Mouse (Mus musculus) lung, embryonic 16.5 days (tissue): Measurements from ENCODE around the gene Cyp4a12a. TPM values are rescaled to one million over a fixed set of nuclear protein-coding genes. Genes with fewer than 3 reads are reported as not detected.
A peak's percentile ranks its signal among the peaks of the same experiment; 100 is the strongest.
"Not testable (repeated sequence)": the region's sequence is repeated elsewhere in the genome, so short reads cannot be mapped to it uniquely, and the experiment has no call there.

Experiments used
- ATAC-seq: fragments of 200-750 bp; cut with Nextera tagmentation; 2 replicates; pipeline ENCODE4 v1.8.0; 2017; ENCODE audit warnings: low read depth, mild to moderate bottlenecking, moderate library complexity
- H3K27ac ChIP-seq: fragments of 300-500 bp; sonication (generic); 2 replicates; pipeline ENCODE4 v1.5.1; 2014; ENCODE audit warnings: mild to moderate bottlenecking, control low read depth, low read length
- H3K27me3 ChIP-seq: fragments of 300-500 bp; sonication (generic); 2 replicates; pipeline ENCODE4 v1.6.1; 2014; ENCODE audit warnings: low read depth, low read length, mixed read lengths; ENCODE audit not compliant: control insufficient read depth, insufficient read depth
- H3K36me3 ChIP-seq: fragments of 300-500 bp; sonication (generic); 2 replicates; pipeline ENCODE4 v1.6.1; 2014; ENCODE audit warnings: low read length; ENCODE audit not compliant: control insufficient read depth, insufficient read depth
- H3K4me1 ChIP-seq: fragments of 300-500 bp; sonication (generic); replicated peaks from 2 replicates; pipeline ENCODE4 v1.6.1; 2014; ENCODE audit warnings: low read length, mixed read lengths; ENCODE audit not compliant: control insufficient read depth, insufficient read depth
- H3K4me2 ChIP-seq: fragments of 300-500 bp; sonication (generic); 2 replicates; pipeline ENCODE4 v1.6.1; 2014; ENCODE audit warnings: low read depth, low read length, control low read depth
- H3K4me3 ChIP-seq: fragments of 300-500 bp; sonication (generic); 2 replicates; pipeline ENCODE4 v1.5.1; 2014; ENCODE audit warnings: mild to moderate bottlenecking, low read length, control low read depth
- H3K9ac ChIP-seq: fragments of 300-500 bp; sonication (generic); 2 replicates; pipeline ENCODE4 v1.6.1; 2014; ENCODE audit warnings: low read length, control low read depth
- H3K9me3 ChIP-seq: fragments of 300-500 bp; sonication (generic); 2 replicates; pipeline ENCODE4 v1.6.1; 2016; ENCODE audit warnings: low read length; ENCODE audit not compliant: control insufficient read depth
- WGBS: fragments of 180-500 bp; shearing (Covaris S2); extraction: QIAGEN DNeasy Blood & Tissue Kit; methylation state at CpG from one replicate; pipeline ENCODE4 v1.1.7; 2014; 5-methylcytosine and 5-hydroxymethylcytosine counted together
- polyA plus RNA-seq: library from polyadenylated mRNA; unstranded; fragments of >200 nt; fragmentation: Nextera tagmentation; extraction: Ambion mirVana; gene quantifications from 2 replicates; pipeline ENCODE4 v1.2.1, GENCODE M21; 2015

Gene Cyp4a12a
- polyA plus RNA-seq: not detected in 2 replicates

- not testable (repeated sequence) for H3K27ac ChIP-seq, ATAC-seq, H3K27me3 ChIP-seq, H3K4me2 ChIP-seq, H3K9ac ChIP-seq, H3K9me3 ChIP-seq, H3K4me3 ChIP-seq, H3K4me1 ChIP-seq, H3K36me3 ChIP-seq
Measured at GRCm38 (mm10) chr4:115298746-115299145, at the start of gene Cyp4a12a. Cyp4a12a (plus strand) TSS chr4:115299046.

DNA sequence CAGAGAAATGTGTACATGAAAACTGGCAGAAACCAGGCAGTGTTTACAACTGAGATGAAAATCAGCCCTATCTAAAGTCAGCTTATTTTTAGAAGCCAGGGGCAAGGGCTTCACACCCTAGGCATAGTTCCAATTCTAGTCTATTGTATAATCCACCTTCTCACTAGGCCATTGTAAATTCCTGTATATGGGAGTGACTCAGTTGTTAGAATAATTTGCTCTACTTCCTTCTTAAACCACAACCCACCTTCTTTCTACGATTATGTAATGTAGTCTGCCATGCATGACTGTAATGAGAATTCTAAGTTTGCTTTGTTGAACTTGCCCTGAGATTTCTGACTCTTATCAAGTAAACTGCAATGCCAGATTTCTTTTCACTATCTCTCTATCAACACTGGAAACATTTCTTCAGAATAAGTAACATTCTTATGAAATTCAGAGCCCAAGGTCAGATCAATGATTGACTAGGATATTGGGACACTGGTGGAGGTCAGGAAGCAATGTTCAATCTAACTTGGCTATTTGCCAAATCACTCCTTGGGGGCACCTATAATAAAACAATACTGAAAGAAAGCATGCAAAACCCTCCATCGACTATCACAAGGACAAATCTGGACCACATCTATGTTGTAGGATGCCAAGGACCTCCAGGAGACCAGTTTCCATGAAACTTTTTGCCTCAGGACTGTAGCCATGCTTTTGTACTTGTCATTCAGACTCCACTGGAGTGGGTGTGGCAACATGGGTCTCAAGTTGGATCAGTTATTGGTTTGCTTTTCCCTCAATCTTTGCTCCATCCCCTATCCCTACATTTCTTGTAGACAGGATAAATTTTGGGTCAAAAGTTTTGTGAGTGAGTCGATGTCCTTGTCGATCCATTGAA is 33.9 kb upstream of the Cyp4a12a start:
- not testable (repeated sequence) for H3K27ac ChIP-seq, ATAC-seq, H3K27me3 ChIP-seq, H3K9ac ChIP-seq, H3K4me1 ChIP-seq, H3K9me3 ChIP-seq, H3K4me2 ChIP-seq, H3K4me3 ChIP-seq, H3K36me3 ChIP-seq
- 75% methylated on average over 3 of the region's 4 CpGs for WGBS

- not testable (repeated sequence) for ATAC-seq, H3K4me2 ChIP-seq, H3K27ac ChIP-seq, H3K4me3 ChIP-seq, H3K36me3 ChIP-seq, H3K4me1 ChIP-seq, H3K27me3 ChIP-seq, H3K9me3 ChIP-seq, H3K9ac ChIP-seq
- 74% methylated on average over 2 of the region's 3 CpGs for WGBS
Measured at GRCm38 (mm10) chr4:115278215-115278982, 20.4 kb upstream of the Cyp4a12a start.

DNA sequence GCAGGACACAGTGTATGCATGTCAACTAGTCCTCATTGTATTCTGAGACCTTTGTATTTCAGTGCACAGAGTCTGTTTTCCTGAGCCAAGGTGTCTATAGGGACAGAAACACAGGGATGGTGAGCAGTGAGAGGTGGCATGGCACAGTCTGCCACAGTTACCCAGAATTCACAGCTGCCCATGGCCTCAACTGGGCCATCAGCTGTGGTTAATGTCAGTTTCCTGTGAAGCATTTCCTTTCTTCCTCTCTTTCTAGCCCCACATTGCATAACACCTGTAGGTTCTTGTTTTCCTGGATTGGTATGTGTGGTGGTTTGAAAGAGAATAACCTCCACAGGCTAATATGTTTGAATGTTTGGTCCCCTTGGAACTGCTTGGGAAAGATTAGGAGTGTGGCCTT is 18.5 kb upstream of the Cyp4a12a start:
- H3K9ac ChIP-seq: no peak overlapping the region
- H3K4me2 ChIP-seq: no peak overlapping the region; the same call in 1 of the 2 replicates
- no peak for ATAC-seq
- no peak overlapping the region for H3K4me3 ChIP-seq
- no peaks in the 10 kb centered on the region for H3K36me3 ChIP-seq
- H3K27ac ChIP-seq: no peak overlapping the region
- no peaks in the 10 kb centered on the region for H3K9me3 ChIP-seq
- no peaks in the 10 kb centered on the region for H3K4me1 ChIP-seq
- no peaks in the 10 kb centered on the region for H3K27me3 ChIP-seq

DNA sequence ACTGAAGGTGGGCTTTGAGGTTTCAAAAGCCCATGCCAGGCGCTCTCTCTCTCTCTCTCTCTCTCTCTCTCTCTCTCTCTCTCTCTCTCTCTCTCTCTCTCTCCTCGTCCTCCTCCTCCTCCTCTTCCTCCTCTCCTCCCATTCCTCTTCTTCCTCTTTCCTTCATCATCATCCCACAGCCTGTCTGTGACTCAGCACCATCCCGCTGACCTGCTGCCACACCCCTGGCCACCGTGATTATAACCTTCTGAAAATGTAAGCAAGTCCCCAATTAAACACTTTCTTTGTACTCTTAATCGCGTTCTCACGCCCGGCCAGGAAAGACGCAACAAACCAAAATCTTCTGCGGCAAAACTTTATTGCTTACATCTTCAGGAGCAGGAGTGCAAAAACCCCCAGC is 18.1 kb upstream of the Cyp4a12a start:
- not testable (repeated sequence) for H3K9me3 ChIP-seq, H3K36me3 ChIP-seq, H3K27me3 ChIP-seq, H3K9ac ChIP-seq, H3K27ac ChIP-seq, ATAC-seq, H3K4me1 ChIP-seq
- peak overlapping the region; percentile 52 for H3K4me2 ChIP-seq
- WGBS: 20% methylated on average over 10 of the region's 10 CpGs
- H3K4me3 ChIP-seq: peak overlapping the region; percentile 35

DNA sequence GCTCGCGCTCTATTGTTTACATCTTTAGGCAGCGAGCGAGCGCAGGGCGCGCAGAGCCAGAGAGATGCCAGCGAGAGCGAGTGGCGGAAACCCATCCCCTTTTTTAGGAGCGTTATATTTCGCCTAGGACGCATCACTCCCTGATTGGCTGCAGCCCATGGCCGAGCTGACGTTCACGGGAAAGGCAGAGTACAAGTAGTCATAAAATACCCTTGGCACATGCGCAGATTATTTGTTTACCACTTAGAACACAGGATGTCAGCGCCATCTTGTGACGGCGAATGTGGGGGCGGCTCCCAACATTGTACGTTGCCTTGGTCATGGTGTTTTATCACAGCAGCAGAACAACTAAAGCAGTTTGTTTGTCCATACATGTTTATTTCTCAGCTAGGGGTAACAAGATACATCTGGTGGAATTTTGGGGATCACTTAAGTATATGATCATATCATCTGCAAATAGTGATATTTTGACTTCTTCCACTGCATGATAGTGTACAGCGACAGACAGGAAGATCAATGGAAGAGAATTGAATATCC is 17.5 kb upstream of the Cyp4a12a start:
- peak overlapping the region; percentile 52 for H3K4me2 ChIP-seq
- H3K36me3 ChIP-seq, H3K4me1 ChIP-seq, H3K9ac ChIP-seq, H3K27me3 ChIP-seq, H3K27ac ChIP-seq, ATAC-seq, H3K9me3 ChIP-seq: not testable (repeated sequence)
- 16% methylated on average over 17 of the region's 23 CpGs for WGBS
- peak overlapping the region; percentile 35 for H3K4me3 ChIP-seq

DNA sequence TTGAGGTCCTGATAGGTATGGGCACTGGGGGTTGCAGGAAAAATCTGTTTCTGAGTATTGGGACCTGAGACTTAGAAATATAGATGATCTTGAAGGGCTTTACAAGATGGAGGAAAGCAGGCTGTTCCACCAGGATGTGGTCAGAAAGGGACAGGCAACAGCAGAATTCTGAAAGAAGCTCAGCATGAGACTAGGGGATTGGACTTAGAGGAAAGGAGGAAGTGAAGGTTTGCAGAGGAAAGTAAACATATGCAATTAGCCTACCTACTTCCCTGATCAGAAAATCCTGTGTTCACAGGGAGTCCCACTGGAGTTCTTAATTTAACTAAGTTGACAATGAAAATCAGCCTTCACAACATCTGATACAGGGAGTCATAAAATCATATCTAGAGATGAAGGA is 26.9 kb downstream of the Cyp4a12a start:
- not testable (repeated sequence) for H3K4me1 ChIP-seq, ATAC-seq, H3K9ac ChIP-seq, H3K9me3 ChIP-seq, H3K27ac ChIP-seq, H3K4me2 ChIP-seq, H3K27me3 ChIP-seq, H3K36me3 ChIP-seq, H3K4me3 ChIP-seq

GRCm38 (mm10) chr4:115365624-115366023 is 66.8 kb downstream of the Cyp4a12a start:
- ATAC-seq, H3K4me2 ChIP-seq, H3K4me3 ChIP-seq, H3K9ac ChIP-seq, H3K36me3 ChIP-seq, H3K27ac ChIP-seq, H3K4me1 ChIP-seq, H3K27me3 ChIP-seq, H3K9me3 ChIP-seq: not testable (repeated sequence)
- 61% methylated on average over 3 of the region's 3 CpGs for WGBS

DNA sequence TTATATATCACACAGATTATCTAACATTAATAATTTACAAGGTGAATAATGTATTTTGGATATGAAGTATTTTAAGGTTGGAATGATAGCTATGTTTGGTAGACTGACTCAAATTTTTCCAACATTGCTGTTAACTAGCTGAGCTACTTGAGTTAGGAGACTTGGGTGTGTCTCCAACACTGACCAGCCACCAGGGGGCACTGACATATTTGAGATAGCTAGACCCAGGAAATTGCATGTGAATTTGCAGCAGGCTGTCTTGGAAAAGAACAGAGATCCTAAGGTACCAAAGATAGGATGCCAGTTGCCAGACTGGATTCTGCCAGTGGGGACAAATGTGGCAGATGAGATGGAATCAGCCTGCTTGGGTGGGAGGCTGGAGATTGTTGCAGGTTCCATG is 69.2 kb downstream of the Cyp4a12a start:
- not testable (repeated sequence) for H3K36me3 ChIP-seq, H3K27ac ChIP-seq, H3K9me3 ChIP-seq, H3K4me3 ChIP-seq, H3K4me1 ChIP-seq, ATAC-seq, H3K4me2 ChIP-seq, H3K9ac ChIP-seq, H3K27me3 ChIP-seq
